Mouse (Mus musculus) forebrain, postnatal 0 days (tissue): Measurements from ENCODE around the gene Dnaic2. TPM values are rescaled to one million over a fixed set of nuclear protein-coding genes. Genes with fewer than 3 reads are reported as not detected.

Source experiments
- ATAC-seq: fragments of 200-750 bp; cut with Nextera tagmentation; 2 replicates; pipeline ENCODE4 v1.8.0; 2017; ENCODE audit warnings: mild to moderate bottlenecking, moderate library complexity
- DNase-seq: peaks from one replicate; pipeline ENCODE4 v3.0.0-alpha.2; 2015
- H3K27ac ChIP-seq: fragments of 300-500 bp; sonication (generic); 2 replicates; pipeline ENCODE4 v1.5.1; 2014; ENCODE audit warnings: low read depth, mild to moderate bottlenecking, antibody characterized with exemption, low read length, moderate library complexity, mixed read lengths
- H3K27me3 ChIP-seq: fragments of 300-500 bp; sonication (generic); 2 replicates; pipeline ENCODE4 v1.6.1; 2014; ENCODE audit warnings: mild to moderate bottlenecking, low read length, mixed read lengths; ENCODE audit not compliant: insufficient read depth
- H3K36me3 ChIP-seq: fragments of 300-500 bp; sonication (generic); 2 replicates; pipeline ENCODE4 v1.6.1; 2014; ENCODE audit warnings: mild to moderate bottlenecking, moderate library complexity; ENCODE audit not compliant: insufficient read depth
- H3K4me1 ChIP-seq: fragments of 300-500 bp; sonication (generic); 2 replicates; pipeline ENCODE4 v1.6.1; 2014; ENCODE audit warnings: antibody characterized with exemption; ENCODE audit not compliant: insufficient read depth
- H3K4me2 ChIP-seq: fragments of 300-500 bp; sonication (generic); 2 replicates; pipeline ENCODE4 v1.6.1; 2014; ENCODE audit warnings: low read depth, mild to moderate bottlenecking, moderate library complexity
- H3K4me3 ChIP-seq: fragments of 300-500 bp; sonication (generic); 2 replicates; pipeline ENCODE4 v1.5.1; 2014; ENCODE audit warnings: low read depth, low read length, mixed read lengths
- H3K9ac ChIP-seq: fragments of 300-500 bp; sonication (generic); 2 replicates; pipeline ENCODE4 v1.6.1; 2014; ENCODE audit warnings: mild to moderate bottlenecking
- H3K9me3 ChIP-seq: fragments of 300-500 bp; sonication (generic); 2 replicates; pipeline ENCODE4 v1.6.1; 2016; ENCODE audit warnings: low read length
- CTCF ChIP-seq: sonication (generic); IDR thresholded peaks from 2 replicates; pipeline ENCODE4 v1.5.1; 2016; ENCODE audit warnings: antibody characterized with exemption, control low read depth, low read depth
- WGBS: fragments of 180-500 bp; shearing (Covaris S2); extraction: QIAGEN DNeasy Blood & Tissue Kit; methylation state at CpG from one replicate; pipeline ENCODE4 v1.1.7; 2014; 5-methylcytosine and 5-hydroxymethylcytosine counted together
- polyA plus RNA-seq: library from polyadenylated mRNA; unstranded; fragments of >200 nt; fragmentation: Nextera tagmentation; extraction: Ambion mirVana; gene quantifications from 2 replicates; pipeline ENCODE4 v1.2.1, GENCODE M21; 2015
- total RNA-seq: library from RNA; depleted of rRNA; stranded (reverse); fragments of >200 nt; gene quantifications from 2 replicates; pipeline ENCODE4 v1.2.3, GENCODE M21; 2014

Dnaic2 gene
- total and polyA plus RNA-seq, 2 experiments from 2014 or later = 4.4 to 8.9 TPM

GRCm38 (mm10) chr11:114702311-114702995 is 24.8 kb upstream of the Dnaic2 start:
- ATAC-seq = no peak
- H3K27me3 ChIP-seq = no peaks in the 10 kb centered on the region
- H3K36me3 ChIP-seq = no peaks in the 10 kb centered on the region
- H3K9me3 ChIP-seq = no peaks in the 10 kb centered on the region
- H3K4me2 ChIP-seq = no peak overlapping the region
- WGBS = 66% methylated on average over 15 of the region's 15 CpGs
- DNase-seq = no peak
- H3K27ac ChIP-seq = no peak overlapping the region
- H3K4me1 ChIP-seq = peaks cover 15% of the 10 kb centered on the region; the same call in 1 of the 2 replicates
- no peak overlapping the region for H3K4me3 ChIP-seq
- TF ChIP-seq CTCF = no peak
- no peak overlapping the region for H3K9ac ChIP-seq

GRCm38 (mm10) chr11:114702996-114703361 is 24.2 kb upstream of the Dnaic2 start:
- WGBS = 80% methylated on average over 6 of the region's 6 CpGs
- Histone ChIP-seq H3K27me3 (no peaks in the 10 kb centered on the region), H3K9me3 (no peaks in the 10 kb centered on the region), H3K27ac (no peak overlapping the region), H3K36me3 (no peaks in the 10 kb centered on the region), H3K4me2 (no peak overlapping the region), H3K4me3 (no peak overlapping the region), H3K9ac (no peak overlapping the region), H3K4me1 (peaks cover 15% of the 10 kb centered on the region; the same call in 1 of the 2 replicates)
- ATAC-seq (no peak), DNase-seq (no peak)
- TF ChIP-seq CTCF = no peak

DNA sequence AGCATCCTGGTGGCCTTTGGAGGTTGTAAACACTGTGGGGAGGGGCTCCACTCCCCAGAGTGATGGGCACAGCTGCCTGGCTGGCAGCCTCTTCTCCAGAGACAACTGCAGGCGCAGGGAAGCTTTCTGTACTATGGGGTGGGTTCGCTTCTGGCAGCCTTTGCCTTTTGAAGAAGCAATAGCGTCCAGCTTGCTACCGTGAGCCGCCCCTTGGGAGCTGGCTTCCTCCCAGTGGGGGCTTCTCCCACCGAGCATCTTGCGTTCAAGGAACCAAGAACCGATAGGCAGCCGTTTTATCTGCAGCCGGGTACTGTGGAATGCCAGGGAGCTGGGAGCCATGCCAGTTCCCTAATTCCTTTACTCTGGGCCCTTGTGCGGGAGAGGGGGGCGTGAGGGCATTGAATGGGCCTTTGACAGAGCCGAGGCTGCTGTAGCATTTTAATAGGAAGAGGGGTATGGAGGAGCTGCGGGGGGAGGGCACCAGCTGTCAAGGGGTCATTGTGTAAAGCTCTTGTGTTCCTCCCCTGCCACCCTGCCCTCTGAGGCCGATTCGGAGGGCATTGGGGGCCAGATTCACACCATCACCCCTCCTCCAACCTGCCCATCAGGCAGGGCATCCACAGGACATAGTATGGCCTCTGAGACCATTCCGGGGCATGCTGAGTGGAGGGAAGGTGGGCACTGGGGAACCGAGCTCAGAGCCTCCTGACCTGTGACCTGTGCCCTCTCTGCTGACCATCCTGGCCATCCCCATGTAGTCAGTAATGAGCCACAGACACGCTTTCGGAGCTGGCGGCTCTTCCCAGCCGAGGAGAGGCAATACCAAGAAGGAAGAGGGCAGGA is 22.9 kb upstream of the Dnaic2 start:
- H3K9me3 ChIP-seq = no peaks in the 10 kb centered on the region
- 20% methylated on average over 22 of the region's 22 CpGs for WGBS
- peak overlapping the region; percentile 27 for H3K4me2 ChIP-seq
- ATAC-seq (peak; percentile 95), DNase-seq (peak; percentile 84)
- H3K27ac ChIP-seq = peak overlapping the region; percentile 29
- H3K9ac ChIP-seq = peak overlapping the region; percentile 19; the same call in 1 of the 2 replicates
- no peaks in the 10 kb centered on the region for H3K36me3 ChIP-seq
- TF ChIP-seq CTCF = 0 out of 2 replicates have a peak, but pooled peaks have one; percentile 2
- H3K4me1 ChIP-seq = peaks cover 15% of the 10 kb centered on the region; the same call in 1 of the 2 replicates
- H3K4me3 ChIP-seq = no peak overlapping the region
- no peaks in the 10 kb centered on the region for H3K27me3 ChIP-seq

DNA sequence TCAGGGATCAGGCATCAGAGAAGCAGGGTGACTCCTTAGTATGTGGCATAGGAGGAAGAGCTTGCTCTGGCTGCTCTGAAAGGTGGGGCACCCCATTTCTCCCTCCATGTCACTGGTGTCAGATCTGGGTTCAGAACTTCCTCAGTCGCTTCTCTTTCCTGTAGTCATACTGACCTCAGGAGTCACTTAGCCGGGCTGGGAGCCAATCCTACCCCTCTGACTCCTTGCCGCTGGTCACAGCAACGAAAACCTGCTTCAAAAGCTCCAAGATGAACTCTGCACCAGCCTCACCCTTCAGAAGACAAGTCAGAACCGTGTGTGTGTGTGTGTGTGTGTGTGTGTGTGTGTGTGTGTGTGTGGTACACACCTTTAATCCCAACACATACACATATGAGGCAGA is 20.9 kb upstream of the Dnaic2 start:
- no peaks in the 10 kb centered on the region for H3K27me3 ChIP-seq
- no peak overlapping the region for H3K4me2 ChIP-seq
- H3K9ac ChIP-seq = no peak overlapping the region
- no peak for DNase-seq
- no peak overlapping the region for H3K27ac ChIP-seq
- 85% methylated on average over 5 of the region's 5 CpGs for WGBS
- no peak for TF ChIP-seq CTCF
- ATAC-seq = no peak
- H3K4me1 ChIP-seq = peaks cover 15% of the 10 kb centered on the region; the same call in 1 of the 2 replicates
- no peaks in the 10 kb centered on the region for H3K36me3 ChIP-seq
- no peaks in the 10 kb centered on the region for H3K9me3 ChIP-seq
- no peak overlapping the region for H3K4me3 ChIP-seq

DNA sequence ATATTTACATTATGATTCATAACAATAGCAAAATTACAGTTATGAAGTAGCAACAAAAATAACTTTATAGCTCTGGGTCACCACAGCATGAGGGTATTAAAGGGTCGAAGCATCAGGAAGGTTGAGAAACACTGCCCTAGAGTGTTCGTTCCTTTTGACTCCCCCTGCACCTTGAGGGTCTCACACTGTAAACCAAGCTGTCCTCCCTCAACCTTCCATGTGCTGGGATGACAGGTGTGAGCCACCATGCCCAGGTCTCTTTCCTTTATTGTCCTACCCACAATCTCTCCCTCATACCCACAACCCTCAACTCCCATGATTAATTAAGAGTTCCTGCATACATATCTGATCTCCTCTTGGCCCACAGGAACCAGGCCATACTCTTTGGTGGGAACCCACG is 15.8 kb upstream of the Dnaic2 start:
- no peak for ATAC-seq
- no peaks in the 10 kb centered on the region for H3K36me3 ChIP-seq
- no peak for TF ChIP-seq CTCF
- H3K4me2 ChIP-seq = no peak overlapping the region
- WGBS = 89% methylated on average over 3 of the region's 3 CpGs
- no peak overlapping the region for H3K9ac ChIP-seq
- H3K9me3 ChIP-seq = no peaks in the 10 kb centered on the region
- no peak overlapping the region for H3K4me3 ChIP-seq
- no peaks in the 10 kb centered on the region for H3K27me3 ChIP-seq
- H3K4me1 ChIP-seq = no peaks in the 10 kb centered on the region
- H3K27ac ChIP-seq = no peak overlapping the region
- no peak for DNase-seq

DNA sequence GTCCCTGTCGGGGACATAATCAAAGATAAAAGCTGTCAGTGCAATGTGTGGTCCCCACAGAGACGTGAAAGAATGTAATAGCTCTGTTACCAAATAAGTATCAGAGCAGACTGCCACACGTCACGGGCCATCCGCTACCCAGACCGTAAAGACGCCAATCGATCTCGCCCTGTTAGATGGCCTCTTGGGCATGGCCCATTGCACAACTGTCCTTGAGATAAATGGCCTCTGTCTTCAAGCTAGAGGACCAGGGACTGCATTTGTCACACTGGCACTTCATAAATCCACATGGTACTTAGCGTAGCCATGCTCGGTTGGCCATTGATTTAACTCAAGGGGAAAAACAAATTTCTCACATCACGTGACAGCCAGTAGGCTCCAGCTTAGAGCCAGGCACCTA is 15.3 kb upstream of the Dnaic2 start:
- Histone ChIP-seq H3K4me3 (no peak overlapping the region), H3K9ac (no peak overlapping the region), H3K4me2 (no peak overlapping the region), H3K4me1 (no peaks in the 10 kb centered on the region), H3K27me3 (no peaks in the 10 kb centered on the region), H3K27ac (no peak overlapping the region), H3K36me3 (no peaks in the 10 kb centered on the region), H3K9me3 (no peaks in the 10 kb centered on the region)
- TF ChIP-seq CTCF = no peak
- no peak for ATAC-seq
- 89% methylated on average over 12 of the region's 12 CpGs for WGBS
- no peak for DNase-seq

DNA sequence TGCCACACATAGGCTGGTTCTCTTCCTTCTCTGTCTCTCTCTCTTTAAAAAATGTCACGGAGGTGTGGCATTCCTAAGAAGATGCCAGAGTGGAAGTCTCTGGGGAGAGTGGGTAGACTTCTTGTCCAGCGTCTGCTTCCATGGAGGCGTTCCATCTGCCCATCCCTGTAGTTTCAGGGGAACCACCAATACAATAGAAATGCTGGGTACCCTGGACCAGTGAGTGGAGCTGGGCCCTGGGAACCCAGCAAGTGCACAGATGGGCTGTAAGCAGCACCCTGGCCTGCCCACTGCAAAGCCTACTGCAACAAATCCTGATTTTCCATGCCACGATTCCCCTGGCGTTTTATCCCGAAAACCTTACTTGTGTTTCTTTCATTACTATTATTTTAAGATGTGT is 12.7 kb upstream of the Dnaic2 start:
- no peak for DNase-seq
- no peak for TF ChIP-seq CTCF
- Histone ChIP-seq H3K4me1 (no peaks in the 10 kb centered on the region), H3K9ac (no peak overlapping the region), H3K9me3 (no peaks in the 10 kb centered on the region), H3K27ac (no peak overlapping the region), H3K4me2 (no peak overlapping the region), H3K4me3 (no peak overlapping the region), H3K27me3 (no peaks in the 10 kb centered on the region), H3K36me3 (no peaks in the 10 kb centered on the region)
- WGBS = 81% methylated on average over 6 of the region's 6 CpGs
- ATAC-seq = no peak
